Comparison of ENCODE assay signal across 12 mouse cellular contexts in genomic region chr16:62798808-62799207, GRCm38 (mm10). TPM values are rescaled to one million over a fixed set of nuclear protein-coding genes. Genes with fewer than 3 reads are reported as not detected.
"Had no signal": no experiment of that assay in that cellular context is flagged by ENCODE, and none has a peak within 500 bp of the region (broad histone marks: within the 10 kb centered on the region; RNA-seq: fewer than 3 reads in every experiment).

No protein-coding gene starts in this region.

- H3K4me2 ChIP-seq: liver, embryonic 13.5 days; lung, embryonic 15.5 days; neural tube, embryonic 12.5 days had no signal

- H3K27ac ChIP-seq: layer of hippocampus, adult 2 months; liver, embryonic 13.5 days; lung, embryonic 15.5 days; macrophage; neural tube, embryonic 12.5 days had no signal

- H3K27me3 ChIP-seq: liver, embryonic 13.5 days; lung, embryonic 15.5 days; neural tube, embryonic 12.5 days had no signal

- H3K9me3 ChIP-seq: liver, embryonic 13.5 days; lung, embryonic 15.5 days; neural tube, embryonic 12.5 days had no signal

- H3K4me3 ChIP-seq: layer of hippocampus, adult 2 months; liver, embryonic 13.5 days; lung, embryonic 15.5 days; neural tube, embryonic 12.5 days had no signal

- H3K9ac ChIP-seq: liver, embryonic 13.5 days; liver, postnatal 0 days; lung, embryonic 15.5 days; neural tube, embryonic 12.5 days had no signal

- H3K4me1 ChIP-seq: liver, embryonic 13.5 days; lung, embryonic 15.5 days; neural tube, embryonic 12.5 days had no signal

- H3K36me3 ChIP-seq: liver, embryonic 13.5 days had no signal

- DNase-seq: kidney, postnatal 10 days; kidney, postnatal 4 days; left cerebral cortex, postnatal 4 days; liver, embryonic 13.5 days; liver, postnatal 0 days; lung, postnatal 14 days; midbrain, embryonic 14.5 days had no signal

- ATAC-seq: intestine, postnatal 0 days; liver, postnatal 0 days had no signal

RNA-seq across cellular contexts. Expression of gene Stx19, which starts 15.7 kb away (rescaled TPM):
- polyA plus RNA-seq: liver, postnatal 0 days; macrophage had no signal
